Mouse (Mus musculus) G1E (cell line): ENCODE results near the gene Tbxa2r.

ENCODE experiments used
- CTCF ChIP-seq: IDR thresholded peaks from 2 replicates; pipeline ENCODE4 v1.5.1; 2012; ENCODE audit warnings: low read depth, low read length, inconsistent platforms, mixed read lengths
- GATA1 ChIP-seq: IDR thresholded peaks from 2 replicates; pipeline ENCODE4 v1.6.1; 2012; ENCODE audit warnings: borderline replicate concordance, low read length, inconsistent platforms, mixed read lengths

GRCm38 (mm10) chr10:81323141-81323775 is 5.3 kb upstream of the Tbxa2r start:
- TF ChIP-seq GATA1 (no peak), CTCF (no peak)
